Mouse (Mus musculus) stomach, embryonic 14.5 days (tissue): ENCODE data around the gene C130060K24Rik. TPM values are rescaled to one million over a fixed set of nuclear protein-coding genes. Genes with fewer than 3 reads are reported as not detected.

Experiments
- ATAC-seq: fragments of 200-750 bp; cut with Nextera tagmentation; 2 replicates; pipeline ENCODE4 v1.8.0; 2017; ENCODE audit warnings: low read depth, moderate TSS enrichment; ENCODE audit not compliant: insufficient number of reproducible peaks, insufficient read depth, low FRiP score
- H3K27ac ChIP-seq: fragments of 300-500 bp; sonication (generic); 2 replicates; pipeline ENCODE4 v1.5.1; 2014; ENCODE audit warnings: mild to moderate bottlenecking, low read length, moderate library complexity, mixed read lengths
- H3K27me3 ChIP-seq: fragments of 300-500 bp; sonication (generic); 2 replicates; pipeline ENCODE4 v1.6.1; 2014; ENCODE audit warnings: low read length, control low read depth, mixed read lengths; ENCODE audit not compliant: control insufficient read depth, insufficient read depth
- H3K36me3 ChIP-seq: fragments of 300-500 bp; sonication (generic); 2 replicates; pipeline ENCODE4 v1.6.1; 2014; ENCODE audit warnings: mild to moderate bottlenecking, control low read depth, low read length, moderate library complexity, mixed read lengths; ENCODE audit not compliant: control insufficient read depth, insufficient read depth
- H3K4me1 ChIP-seq: fragments of 300-500 bp; sonication (generic); 2 replicates; pipeline ENCODE4 v1.6.1; 2014; ENCODE audit warnings: low read length, control low read depth, mixed read lengths; ENCODE audit not compliant: control insufficient read depth, insufficient read depth
- H3K4me2 ChIP-seq: fragments of 300-500 bp; sonication (generic); replicated peaks from 2 replicates; pipeline ENCODE4 v1.6.1; 2014; ENCODE audit warnings: low read depth, low read length, control low read depth
- H3K4me3 ChIP-seq: fragments of 300-500 bp; sonication (generic); 2 replicates; pipeline ENCODE4 v1.5.1; 2014; ENCODE audit warnings: low read depth, low read length, control low read depth
- H3K9ac ChIP-seq: fragments of 300-500 bp; sonication (generic); replicated peaks from 2 replicates; pipeline ENCODE4 v1.6.1; 2014; ENCODE audit warnings: low read depth, mild to moderate bottlenecking, control low read depth, low read length, moderate library complexity, mixed read lengths
- H3K9me3 ChIP-seq: fragments of 300-500 bp; sonication (generic); 2 replicates; pipeline ENCODE4 v1.6.1; 2016; ENCODE audit warnings: low read depth, low read length, control low read depth; ENCODE audit not compliant: control insufficient read depth
- WGBS: fragments of 180-500 bp; shearing (Covaris S2); extraction: QIAGEN DNeasy Blood & Tissue Kit; methylation state at CpG from one replicate; pipeline ENCODE4 v1.1.7; 2014; 5-methylcytosine and 5-hydroxymethylcytosine counted together
- polyA plus RNA-seq: library from polyadenylated mRNA; unstranded; fragments of >200 nt; fragmentation: Nextera tagmentation; extraction: Ambion mirVana; gene quantifications from 2 replicates; pipeline ENCODE4 v1.2.1, GENCODE M21; 2014

Gene C130060K24Rik
- polyA plus RNA-seq, 1 experiment from 2014 or later = 0.41 TPM

DNA sequence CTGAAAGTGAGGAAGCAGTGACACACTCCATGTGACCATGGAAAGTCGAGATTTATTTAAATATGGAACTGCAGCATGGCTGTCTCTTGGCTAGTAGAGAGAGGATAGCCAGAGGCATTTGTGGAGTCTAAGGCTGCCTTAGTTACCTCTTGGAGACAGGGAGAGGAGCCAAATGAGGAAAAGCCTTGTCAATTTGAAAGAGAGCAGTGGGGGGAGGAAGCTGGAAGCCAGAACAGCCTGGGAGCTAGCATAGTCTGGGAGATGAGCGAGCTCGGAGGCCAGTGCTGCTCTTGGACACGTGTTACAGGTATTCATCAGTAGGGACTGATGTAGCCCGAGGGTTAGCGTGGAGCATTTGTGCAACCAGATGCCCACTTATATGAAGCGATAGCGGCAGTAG, 46.2 kb downstream of the C130060K24Rik start:
- Histone ChIP-seq H3K4me2 (no peak overlapping the region), H3K27me3 (no peaks in the 10 kb centered on the region), H3K36me3 (no peaks in the 10 kb centered on the region), H3K9me3 (no peaks in the 10 kb centered on the region), H3K4me1 (no peaks in the 10 kb centered on the region), H3K4me3 (no peak overlapping the region), H3K9ac (no peak overlapping the region), H3K27ac (no peak overlapping the region)
- WGBS = 70% methylated on average over 8 of the region's 8 CpGs
- ATAC-seq = 0 out of 2 replicates have a peak, but pooled peaks have one; percentile 28

GRCm38 (mm10) chr6:65433159-65433558, 52.3 kb downstream of the C130060K24Rik start:
- Histone ChIP-seq H3K4me2 (no peak overlapping the region), H3K4me3 (no peak overlapping the region), H3K27me3 (no peaks in the 10 kb centered on the region), H3K36me3 (no peaks in the 10 kb centered on the region), H3K27ac (no peak overlapping the region), H3K4me1 (no peaks in the 10 kb centered on the region), H3K9me3 (no peaks in the 10 kb centered on the region), H3K9ac (no peak overlapping the region)
- 78% methylated on average over 5 of the region's 5 CpGs for WGBS
- no peak for ATAC-seq

GRCm38 (mm10) chr6:65453465-65453864, 72.6 kb downstream of the C130060K24Rik start:
- Histone ChIP-seq H3K4me3 (no peak overlapping the region), H3K27ac (no peak overlapping the region), H3K4me1 (no peaks in the 10 kb centered on the region), H3K27me3 (no peaks in the 10 kb centered on the region), H3K4me2 (no peak overlapping the region), H3K36me3 (no peaks in the 10 kb centered on the region), H3K9ac (no peak overlapping the region), H3K9me3 (no peaks in the 10 kb centered on the region)
- peak; percentile 49; the same call in 1 of the 2 replicates for ATAC-seq

DNA sequence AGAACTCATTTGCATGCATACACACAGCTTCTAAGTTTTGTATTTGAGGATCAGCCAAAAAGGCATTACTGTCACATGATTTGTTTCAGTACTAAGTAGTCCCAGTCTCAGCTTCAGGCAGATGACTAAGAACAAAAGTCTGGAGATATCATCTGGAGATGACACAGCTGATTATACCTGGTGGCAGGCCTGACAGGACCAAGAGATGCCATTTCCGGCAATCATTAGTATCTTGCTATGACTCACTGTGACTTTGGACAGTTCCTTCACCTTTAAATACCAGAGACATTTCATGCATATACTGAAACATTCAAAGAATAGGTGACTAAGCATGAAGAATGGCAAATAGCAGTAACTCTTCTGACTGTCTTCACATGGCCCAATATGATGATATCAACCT, 84.4 kb downstream of the C130060K24Rik start:
- 93% methylated on average over 1 of the region's 1 CpGs for WGBS
- no peak for ATAC-seq

GRCm38 (mm10) chr6:65470320-65470719, 89.4 kb downstream of the C130060K24Rik start:
- Histone ChIP-seq H3K27me3 (no peaks in the 10 kb centered on the region), H3K4me1 (no peaks in the 10 kb centered on the region), H3K27ac (no peak overlapping the region), H3K36me3 (no peaks in the 10 kb centered on the region), H3K9ac (no peak overlapping the region), H3K9me3 (no peaks in the 10 kb centered on the region), H3K4me2 (no peak overlapping the region), H3K4me3 (no peak overlapping the region)
- 87% methylated on average over 5 of the region's 5 CpGs for WGBS
- ATAC-seq = no peak

More for the DNA sequence above, 84.4 kb downstream of the C130060K24Rik start:
- Histone ChIP-seq H3K4me3 (no peak overlapping the region), H3K27ac (no peak overlapping the region), H3K9me3 (no peaks in the 10 kb centered on the region), H3K9ac (no peak overlapping the region), H3K4me1 (no peaks in the 10 kb centered on the region), H3K27me3 (no peaks in the 10 kb centered on the region), H3K36me3 (no peaks in the 10 kb centered on the region), H3K4me2 (no peak overlapping the region)

DNA sequence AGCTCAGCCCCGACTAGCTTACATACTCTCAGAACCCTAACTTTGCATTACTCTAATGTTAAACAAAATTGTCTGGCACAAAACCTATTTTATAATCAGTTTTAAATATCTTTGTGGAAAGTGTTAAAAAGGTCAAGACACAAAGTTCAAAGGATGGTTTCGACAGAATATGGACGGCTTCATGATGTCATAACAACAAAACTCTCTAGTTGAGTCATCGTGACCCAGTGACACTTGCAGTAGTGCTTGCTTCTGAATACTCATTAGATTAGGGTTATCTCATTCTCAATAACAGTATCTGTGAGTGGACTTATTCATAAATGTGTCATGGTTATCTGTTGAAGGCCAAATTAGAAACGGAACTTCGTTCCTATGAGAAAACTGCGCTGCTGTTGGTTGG, 91.5 kb downstream of the C130060K24Rik start:
- Histone ChIP-seq H3K9me3 (no peaks in the 10 kb centered on the region), H3K4me3 (no peak overlapping the region), H3K4me2 (no peak overlapping the region), H3K27ac (no peak overlapping the region), H3K36me3 (no peaks in the 10 kb centered on the region), H3K9ac (no peak overlapping the region), H3K4me1 (no peaks in the 10 kb centered on the region), H3K27me3 (no peaks in the 10 kb centered on the region)
- ATAC-seq = no peak
- 79% methylated on average over 7 of the region's 7 CpGs for WGBS

GRCm38 (mm10) chr6:65498786-65499185, 117.9 kb downstream of the C130060K24Rik start:
- Histone ChIP-seq H3K9ac (no peak overlapping the region), H3K27ac (no peak overlapping the region), H3K4me1 (no peaks in the 10 kb centered on the region), H3K36me3 (no peaks in the 10 kb centered on the region), H3K4me3 (no peak overlapping the region), H3K27me3 (no peaks in the 10 kb centered on the region), H3K4me2 (no peak overlapping the region), H3K9me3 (no peaks in the 10 kb centered on the region)
- ATAC-seq = no peak

Other genes starting within 250 kb of the C130060K24Rik start
- 8.4 and 8.9 TPM in 2 replicates for gene Hpgds, start 236.2 kb upstream of the C130060K24Rik start, polyA plus RNA-seq
- not detected in 2 replicates for gene Tnip3, start 144.2 kb downstream of the C130060K24Rik start, polyA plus RNA-seq